Mouse (Mus musculus) spleen, adult 2 months (tissue): Measurements from ENCODE around the gene Acad12.
"Not testable (repeated sequence)": the region's sequence is repeated elsewhere in the genome, so short reads cannot be mapped to it uniquely, and the experiment has no call there.

Experiments
- CTCF ChIP-seq: fragments of 200-500 bp; IDR thresholded peaks from 2 replicates; pipeline ENCODE4 v1.5.1; 2011; ENCODE audit warnings: mild to moderate bottlenecking, inconsistent platforms; ENCODE audit not compliant: insufficient read depth, insufficient read length, insufficient replicate concordance; ENCODE audit errors: extremely low read depth
- POLR2A ChIP-seq: fragments of 200-500 bp; IDR thresholded peaks from 2 replicates; pipeline ENCODE4 v1.6.1; 2011; ENCODE audit warnings: low read depth, low read length, inconsistent platforms

DNA sequence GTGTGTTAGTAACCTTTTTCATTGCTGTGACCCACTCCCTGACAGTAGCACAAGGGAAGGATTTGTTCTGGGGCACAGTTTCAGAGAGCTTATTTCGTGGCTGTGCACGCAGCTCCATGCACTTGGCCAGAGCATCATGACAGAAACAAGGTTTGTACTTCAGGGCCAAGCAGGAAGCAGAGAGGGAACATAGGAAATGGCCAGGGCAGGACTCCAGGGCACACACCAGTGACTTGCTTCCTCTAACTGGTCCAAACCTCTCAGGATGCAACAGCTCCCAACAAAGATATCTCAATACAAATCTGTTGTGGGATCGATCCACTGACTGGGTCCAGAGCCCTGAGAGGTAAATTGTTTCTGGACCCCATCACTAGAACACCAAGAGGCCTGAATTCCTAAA is 3.8 kb downstream of the Acad12 start:
- not testable (repeated sequence) for TF ChIP-seq CTCF, POLR2A
